Mouse (Mus musculus) limb, embryonic 10.5 days (tissue): ENCODE data around the gene Rab5b. TPM values are rescaled to one million over a fixed set of nuclear protein-coding genes. Genes with fewer than 3 reads are reported as not detected.
A peak's percentile ranks its signal among the peaks of the same experiment; 100 is the strongest.
"Not testable (repeated sequence)": the region's sequence is repeated elsewhere in the genome, so short reads cannot be mapped to it uniquely, and the experiment has no call there.

Experiments
- DNase-seq: peaks from one replicate; pipeline ENCODE4 v3.0.0-alpha.2; 2017; ENCODE audit warnings: low spot score
- H3K27ac ChIP-seq: fragments of 300-500 bp; sonication (generic); 2 replicates; pipeline ENCODE4 v1.5.1; 2016; ENCODE audit warnings: mild to moderate bottlenecking
- H3K27me3 ChIP-seq: fragments of 300-500 bp; sonication (generic); 2 replicates; pipeline ENCODE4 v1.6.1; 2016; ENCODE audit warnings: low read depth, mild to moderate bottlenecking; ENCODE audit not compliant: poor library complexity, severe bottlenecking
- H3K36me3 ChIP-seq: fragments of 300-500 bp; sonication (generic); 2 replicates; pipeline ENCODE4 v1.6.1; 2016; ENCODE audit warnings: mild to moderate bottlenecking, moderate library complexity
- H3K4me1 ChIP-seq: fragments of 300-500 bp; sonication (generic); 2 replicates; pipeline ENCODE4 v1.6.1; 2016
- H3K4me3 ChIP-seq: fragments of 300-500 bp; sonication (generic); 2 replicates; pipeline ENCODE4 v1.5.1; 2016; ENCODE audit warnings: mild to moderate bottlenecking, moderate library complexity
- H3K9me3 ChIP-seq: fragments of 300-500 bp; sonication (generic); replicated peaks from 2 replicates; pipeline ENCODE4 v1.6.1; 2016; ENCODE audit warnings: mild to moderate bottlenecking
- WGBS: fragments of 180-500 bp; shearing (Covaris S2); methylation state at CpG from one replicate; pipeline ENCODE4 v1.1.7; 2016; 5-methylcytosine and 5-hydroxymethylcytosine counted together
- polyA plus RNA-seq: library from polyadenylated mRNA; unstranded; fragments of >200 nt; fragmentation: Nextera tagmentation; extraction: Ambion mirVana; gene quantifications from 2 replicates; pipeline ENCODE4 v1.2.1, GENCODE M21; 2016

Rab5b gene
- polyA plus RNA-seq, 1 experiment from 2014 or later = 68.0 TPM

DNA sequence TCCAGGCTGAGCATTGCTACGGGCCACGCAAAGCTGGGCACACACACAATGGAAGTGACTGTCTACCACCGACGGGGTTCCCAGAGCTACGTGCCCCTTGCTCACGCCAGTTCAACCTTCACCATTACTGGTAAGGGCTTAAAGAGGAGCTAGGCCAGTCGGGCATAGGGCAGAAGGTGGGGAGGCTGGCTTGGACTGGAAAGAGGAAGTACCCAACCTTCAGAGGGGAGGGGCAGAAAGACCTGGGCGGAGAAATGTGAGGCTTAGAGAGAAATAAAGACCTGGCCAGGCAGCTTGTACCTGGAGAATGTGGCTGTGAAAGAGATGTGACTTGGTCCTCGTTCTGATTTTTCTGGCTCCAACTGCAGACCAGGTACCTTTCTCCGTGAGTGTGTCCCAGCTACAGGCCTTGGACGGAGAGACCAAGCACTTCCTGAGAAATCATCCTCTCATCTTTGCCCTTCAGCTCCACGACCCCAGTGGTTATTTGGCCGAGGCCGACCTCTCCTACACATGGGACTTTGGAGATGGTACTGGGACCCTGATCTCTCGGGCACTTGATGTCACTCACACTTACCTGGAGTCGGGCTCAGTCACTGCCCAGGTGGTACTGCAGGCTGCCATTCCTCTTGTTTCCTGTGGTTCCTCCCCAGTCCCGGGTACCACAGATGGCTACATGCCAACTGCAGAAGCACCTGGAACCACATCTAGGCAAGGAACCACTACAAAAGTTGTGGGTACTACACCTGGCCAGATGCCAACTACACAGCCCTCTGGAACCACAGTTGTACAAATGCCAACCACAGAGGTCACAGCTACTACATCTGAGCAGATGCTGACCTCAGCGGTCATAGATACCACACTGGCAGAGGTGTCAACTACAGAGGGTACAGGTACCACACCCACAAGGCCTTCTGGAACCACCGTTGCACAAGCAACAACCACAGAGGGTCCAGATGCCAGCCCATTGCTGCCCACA lies 19.8 kb upstream of the Rab5b start:
- 89% methylated on average over 19 of the region's 19 CpGs for WGBS
- no peaks in the 10 kb centered on the region for H3K27me3 ChIP-seq
- no peak overlapping the region for H3K27ac ChIP-seq
- H3K4me1 ChIP-seq = no peaks in the 10 kb centered on the region
- no peaks in the 10 kb centered on the region for H3K9me3 ChIP-seq
- no peak overlapping the region for H3K4me3 ChIP-seq
- no peak for DNase-seq
- no peaks in the 10 kb centered on the region for H3K36me3 ChIP-seq

DNA sequence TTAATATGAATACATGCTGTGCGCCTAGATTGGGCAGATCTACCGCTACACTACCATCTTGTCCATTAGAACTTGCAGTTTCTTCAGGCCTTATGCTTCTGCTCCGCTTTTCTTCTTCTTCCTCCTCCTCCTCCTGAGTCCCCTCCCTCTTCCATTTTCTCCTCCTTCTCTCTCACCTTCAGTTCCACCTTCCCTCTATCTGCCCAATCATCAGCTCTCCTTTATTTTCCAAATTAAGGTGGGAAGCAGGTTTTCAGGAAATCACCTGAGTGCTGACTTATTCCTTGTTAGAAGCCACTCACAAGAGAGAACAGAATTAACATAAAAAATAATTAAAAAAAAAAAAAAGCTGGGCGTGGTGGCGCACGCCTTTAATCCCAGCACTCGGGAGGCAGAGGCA lies 15.3 kb upstream of the Rab5b start:
- not testable (repeated sequence) for H3K9me3 ChIP-seq

DNA sequence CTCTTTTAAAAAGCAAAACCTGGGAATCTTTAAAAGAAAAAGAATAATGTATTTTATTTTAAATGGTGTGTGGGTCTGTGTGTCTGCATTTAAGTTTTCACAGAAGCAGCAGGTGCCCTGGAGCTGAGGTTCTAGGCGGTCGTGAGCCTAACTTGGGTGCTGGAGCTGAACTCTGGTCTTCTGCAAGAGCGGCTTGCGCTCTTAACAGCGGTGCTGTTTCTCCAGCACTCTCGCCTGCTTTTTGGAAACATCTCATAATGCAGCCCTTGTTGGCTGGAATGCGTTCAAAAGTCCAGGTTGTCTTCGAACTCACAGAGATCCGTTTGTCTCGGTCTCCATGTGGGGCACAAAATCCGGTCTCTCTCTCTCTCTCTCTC lies 9.2 kb upstream of the Rab5b start:
- Histone ChIP-seq H3K27me3 (no peaks in the 10 kb centered on the region), H3K4me3 (peak overlapping the region; percentile 95), H3K4me1 (peaks cover 27% of the 10 kb centered on the region), H3K27ac (peak overlapping the region; percentile 97), H3K9me3 (no peaks in the 10 kb centered on the region), H3K36me3 (peaks cover 32% of the 10 kb centered on the region)
- DNase-seq = peak; percentile 45
- 12% methylated on average over 11 of the region's 11 CpGs for WGBS

More for the DNA sequence above, 15.3 kb upstream of the Rab5b start:
- H3K36me3 ChIP-seq, DNase-seq, H3K4me1 ChIP-seq, H3K4me3 ChIP-seq, H3K27ac ChIP-seq, H3K27me3 ChIP-seq: not testable (repeated sequence)
- 92% methylated on average over 7 of the region's 7 CpGs for WGBS

DNA sequence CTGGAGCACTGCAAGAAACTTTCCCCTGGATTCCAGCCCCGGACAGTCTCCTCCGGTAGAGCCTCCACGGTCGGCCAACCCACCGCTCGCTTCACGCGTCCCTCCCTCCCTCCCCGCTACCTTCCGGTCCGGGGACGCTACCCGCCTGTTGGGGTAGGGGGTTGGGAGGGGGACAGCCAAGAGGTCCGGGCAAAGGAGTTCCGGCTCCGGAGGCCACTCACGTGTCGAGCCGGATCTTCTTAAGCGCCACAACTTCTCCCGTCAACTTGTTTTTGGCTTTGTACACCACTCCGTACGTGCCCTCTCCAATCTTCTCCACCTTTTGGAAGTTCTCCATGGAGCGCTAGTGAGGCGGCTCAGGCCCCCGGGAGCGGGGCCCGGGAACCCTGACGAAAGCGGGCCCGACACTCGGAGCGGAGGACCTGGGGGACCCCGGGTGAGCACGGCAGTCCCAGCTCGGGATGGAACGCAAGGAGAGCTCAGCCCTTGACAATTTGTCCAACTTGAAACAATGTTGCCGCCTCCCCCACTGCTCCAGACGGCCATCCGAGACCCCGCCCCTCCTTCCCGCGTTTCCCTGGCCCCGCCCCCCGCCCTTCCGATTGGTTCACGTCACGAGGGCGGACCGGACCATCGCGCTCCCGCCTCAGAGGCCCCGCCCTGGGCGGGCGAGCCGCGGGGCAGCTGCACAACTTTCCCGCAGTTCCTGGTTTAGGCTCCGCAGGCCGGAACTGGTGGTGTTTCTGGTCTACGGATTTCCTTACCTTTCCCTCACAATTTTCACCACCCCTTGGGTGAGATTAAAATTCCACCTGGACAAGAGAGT lies 8.6 kb upstream of the Rab5b start, which contains the start of gene Cdk2:
Cdk2 (minus strand) TSS at position 541 of the 826 bp plus-strand sequence.
- peak; percentile 97 for DNase-seq
- WGBS = under 1% methylated on average over 62 of the region's 62 CpGs
- peaks cover 27% of the 10 kb centered on the region for H3K4me1 ChIP-seq
- H3K27me3 ChIP-seq = no peaks in the 10 kb centered on the region
- H3K4me3 ChIP-seq = peak within 1 kb of the TSS; percentile 95
- peaks cover 38% of the 10 kb centered on the region for H3K36me3 ChIP-seq
- H3K27ac ChIP-seq = peak within 1 kb of the TSS; percentile 97
- H3K9me3 ChIP-seq = no peaks in the 10 kb centered on the region

DNA sequence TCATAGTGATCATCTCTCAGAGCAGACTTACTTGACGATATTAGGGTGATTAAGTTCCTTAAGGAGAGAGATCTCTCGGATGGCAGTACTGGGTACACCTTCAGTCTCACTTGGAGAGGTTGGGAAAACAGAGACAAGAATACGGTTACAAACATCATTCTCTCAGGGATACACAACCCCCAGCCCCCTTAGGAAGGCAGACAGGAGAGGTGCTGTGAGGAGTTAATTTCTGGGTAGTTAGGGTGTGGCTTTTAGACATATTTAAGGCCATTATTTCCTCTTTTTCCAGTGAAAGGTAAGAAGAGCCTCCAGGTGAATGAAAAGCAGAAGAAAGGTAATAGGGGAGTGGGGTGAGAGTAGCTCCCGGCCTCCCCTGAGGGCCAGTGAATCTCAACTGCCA lies 7.8 kb upstream of the Rab5b start, which contains the start of gene Pmel:
Pmel (plus strand) TSS at position 301 of the 400 bp plus-strand sequence.
- peaks cover 27% of the 10 kb centered on the region for H3K4me1 ChIP-seq
- H3K4me3 ChIP-seq = peak within 1 kb of the TSS; percentile 95
- H3K27ac ChIP-seq = peak within 1 kb of the TSS; percentile 97
- peaks cover 46% of the 10 kb centered on the region for H3K36me3 ChIP-seq
- H3K27me3 ChIP-seq = no peaks in the 10 kb centered on the region
- H3K9me3 ChIP-seq = no peaks in the 10 kb centered on the region
- DNase-seq = no peak
- 22% methylated on average over 4 of the region's 4 CpGs for WGBS

DNA sequence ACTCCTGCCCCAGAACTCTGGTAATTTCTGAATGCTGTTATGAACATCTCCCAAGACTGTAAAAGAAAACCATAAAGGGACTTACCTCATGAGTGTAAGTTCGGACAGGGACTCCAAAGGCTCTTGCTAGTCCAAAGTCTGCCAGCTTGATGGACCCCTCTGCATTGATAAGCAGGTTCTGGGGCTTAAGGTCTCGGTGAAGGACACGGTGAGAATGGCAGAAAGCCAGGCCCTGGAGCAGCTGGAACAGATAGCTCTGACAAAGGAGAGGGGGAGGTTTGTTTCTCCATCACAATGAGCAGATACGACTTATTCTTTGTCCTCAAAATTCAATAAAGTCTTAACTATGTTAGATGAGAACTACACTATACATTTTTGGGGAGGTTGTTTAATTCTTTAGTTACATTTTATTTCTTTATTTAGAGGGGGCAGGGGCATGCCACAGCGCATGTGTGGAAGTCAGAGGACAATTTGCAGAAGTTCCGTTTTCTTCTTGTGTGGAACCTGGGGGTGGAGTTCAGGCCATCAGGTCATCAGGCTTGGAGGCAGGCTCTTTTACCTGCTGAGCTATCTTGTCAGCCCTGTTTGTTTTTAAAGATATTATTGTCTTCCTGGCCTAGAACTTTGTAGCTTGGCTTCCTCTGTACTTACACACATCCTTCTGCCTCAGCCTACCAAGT lies 6.4 kb upstream of the Rab5b start:
- 94% methylated on average over 6 of the region's 6 CpGs for WGBS
- Histone ChIP-seq H3K27ac (no peak overlapping the region), H3K4me1 (peaks cover 27% of the 10 kb centered on the region), H3K27me3 (no peaks in the 10 kb centered on the region), H3K9me3 (no peaks in the 10 kb centered on the region), H3K36me3 (peaks cover 59% of the 10 kb centered on the region), H3K4me3 (no peak overlapping the region)
- DNase-seq = no peak

DNA sequence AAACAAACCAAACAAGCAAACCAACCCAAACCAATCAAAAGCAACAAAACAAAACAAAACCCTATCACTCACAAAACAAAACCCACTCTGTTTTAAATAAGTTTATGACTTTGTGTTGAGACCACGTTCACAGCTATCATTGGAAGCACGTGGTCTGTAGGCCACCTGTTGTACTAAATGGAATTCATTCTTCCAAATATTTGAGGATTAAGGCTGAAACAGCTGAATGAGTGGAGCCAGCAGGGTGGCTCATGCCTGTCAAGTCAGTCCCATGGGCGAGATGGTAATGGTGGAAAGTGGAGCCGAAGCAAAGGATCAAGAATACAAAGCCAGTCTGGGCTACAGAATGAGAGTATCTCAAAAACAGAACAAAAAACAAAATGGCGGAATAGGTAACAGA lies 4.6 kb upstream of the Rab5b start:
- WGBS = 96% methylated on average over 5 of the region's 5 CpGs
- no peaks in the 10 kb centered on the region for H3K27me3 ChIP-seq

DNA sequence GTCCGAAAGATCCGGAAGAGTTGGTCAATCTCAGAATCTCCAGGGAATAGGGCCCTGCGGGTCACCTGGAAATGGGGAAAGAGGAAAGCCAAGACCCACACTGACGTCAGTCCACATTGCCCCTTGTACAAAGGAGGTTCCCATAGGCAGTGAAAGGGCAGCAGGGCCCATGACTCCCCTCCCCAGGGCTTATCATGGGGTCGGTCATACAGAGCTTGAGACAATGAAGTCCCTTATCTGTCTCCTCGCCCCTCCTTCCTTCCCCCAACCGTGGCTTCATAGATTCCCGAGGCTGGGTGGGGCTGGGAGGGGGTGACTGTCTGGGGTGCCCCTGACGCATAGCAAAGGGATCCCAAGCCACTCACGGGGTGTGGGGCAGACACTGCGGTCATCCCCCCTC lies 3.5 kb upstream of the Rab5b start:
- no peak overlapping the region for H3K27ac ChIP-seq
- DNase-seq = no peak
- no peaks in the 10 kb centered on the region for H3K27me3 ChIP-seq
- no peaks in the 10 kb centered on the region for H3K9me3 ChIP-seq
- H3K4me3 ChIP-seq = no peak overlapping the region
- H3K4me1 ChIP-seq = peaks cover 30% of the 10 kb centered on the region
- 88% methylated on average over 11 of the region's 11 CpGs for WGBS
- peaks cover 61% of the 10 kb centered on the region for H3K36me3 ChIP-seq

More for the DNA sequence above, 4.6 kb upstream of the Rab5b start:
- DNase-seq = no peak
- Histone ChIP-seq H3K4me1 (peaks cover 30% of the 10 kb centered on the region), H3K27ac (no peak overlapping the region), H3K4me3 (no peak overlapping the region), H3K9me3 (no peaks in the 10 kb centered on the region), H3K36me3 (peaks cover 61% of the 10 kb centered on the region)

DNA sequence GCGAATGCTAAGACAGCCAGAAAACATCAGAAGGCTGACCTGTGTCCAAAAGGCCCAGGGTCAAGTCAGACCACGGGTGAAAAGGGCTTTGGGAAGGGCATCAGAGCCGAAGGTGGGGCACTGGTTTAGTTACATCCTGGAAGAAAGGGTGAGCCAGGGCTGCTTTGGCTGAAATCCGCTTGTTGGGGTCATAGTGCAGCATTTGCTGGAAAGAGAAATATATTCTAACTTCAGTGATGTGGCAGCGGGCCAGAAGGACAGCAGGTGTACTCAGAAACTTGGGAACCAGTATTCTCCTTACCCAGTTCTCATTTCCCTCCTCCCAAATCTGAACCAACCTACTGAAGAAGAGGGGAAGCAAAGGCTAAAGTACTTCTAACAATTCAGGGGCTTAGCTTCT lies 2.9 kb upstream of the Rab5b start:
- H3K27me3 ChIP-seq = no peaks in the 10 kb centered on the region
- H3K36me3 ChIP-seq = peaks cover 61% of the 10 kb centered on the region
- WGBS = 91% methylated on average over 5 of the region's 5 CpGs
- H3K4me1 ChIP-seq = peaks cover 29% of the 10 kb centered on the region
- no peak overlapping the region for H3K27ac ChIP-seq
- no peaks in the 10 kb centered on the region for H3K9me3 ChIP-seq
- no peak for DNase-seq
- no peak overlapping the region for H3K4me3 ChIP-seq

DNA sequence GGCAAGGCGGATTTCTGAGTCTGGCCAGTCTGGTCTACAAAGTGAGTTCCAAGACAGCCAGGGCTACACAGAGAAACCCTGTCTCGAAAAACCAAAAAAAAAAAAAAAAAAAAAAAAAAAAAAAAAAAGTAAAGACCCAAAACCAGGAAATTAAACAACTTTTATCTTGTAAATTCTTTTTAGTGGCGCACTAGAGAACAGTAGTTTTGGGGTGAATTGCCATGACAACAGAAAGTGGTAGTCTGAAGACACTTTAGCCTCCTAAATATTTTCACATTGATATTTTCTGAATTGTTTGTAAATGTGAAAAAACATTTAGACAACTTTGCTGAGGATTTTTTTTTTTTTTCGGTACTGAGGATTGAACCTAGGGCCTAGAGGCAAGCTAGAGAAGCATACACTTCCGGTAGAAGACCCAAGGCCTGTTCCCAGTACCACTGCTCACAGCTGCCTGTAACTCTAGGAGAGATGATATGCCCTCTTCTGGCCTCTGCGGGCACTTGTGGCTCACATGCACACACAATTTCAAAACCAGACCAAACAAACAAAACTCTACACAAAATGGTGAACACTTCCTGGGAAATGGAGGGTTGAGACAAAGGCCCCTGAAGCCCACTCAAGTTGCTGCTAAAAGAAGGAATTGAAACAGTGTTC lies 1.1 kb upstream of the Rab5b start:
- WGBS = 90% methylated on average over 6 of the region's 6 CpGs
- Histone ChIP-seq H3K9me3 (no peaks in the 10 kb centered on the region), H3K27me3 (no peaks in the 10 kb centered on the region), H3K4me1 (peaks cover 15% of the 10 kb centered on the region), H3K36me3 (peaks cover 55% of the 10 kb centered on the region), H3K4me3 (no peak overlapping the region; the same call in 1 of the 2 replicates), H3K27ac (peak overlapping the region; percentile 96; the same call in 1 of the 2 replicates)
- no peak for DNase-seq

DNA sequence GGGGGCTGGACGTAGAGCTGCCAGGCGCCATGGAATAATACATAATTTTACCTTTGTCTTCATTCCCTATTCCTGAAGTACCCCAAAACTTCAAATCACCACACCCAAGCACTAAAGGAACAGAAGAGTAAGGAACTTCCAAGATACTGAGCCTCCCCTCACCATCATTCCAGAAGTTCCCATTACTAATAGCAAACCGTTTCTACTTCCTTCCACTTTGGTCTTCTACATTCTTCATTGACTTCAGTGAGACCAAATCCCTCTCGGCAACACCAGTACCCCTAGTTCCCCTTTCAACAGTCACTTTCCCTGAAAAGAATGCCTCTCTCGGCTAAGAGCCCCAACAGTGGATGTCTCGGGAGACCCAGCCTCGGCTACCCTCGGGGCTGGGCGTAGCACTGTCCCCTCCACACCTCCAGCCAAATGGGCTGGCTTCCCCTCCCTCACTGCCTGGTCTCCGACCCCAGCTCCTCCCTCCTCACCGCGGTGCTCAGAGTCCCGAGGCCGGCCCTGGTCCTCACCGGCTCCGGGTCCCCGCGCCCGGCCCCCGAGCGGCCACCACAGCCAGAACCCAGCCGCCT lies 563 bp downstream of the Rab5b start:
- Histone ChIP-seq H3K27ac (peak overlapping the region; percentile 96), H3K9me3 (no peaks in the 10 kb centered on the region), H3K36me3 (peaks cover 43% of the 10 kb centered on the region), H3K4me1 (peaks cover 15% of the 10 kb centered on the region; the same call in 1 of the 2 replicates), H3K4me3 (peak overlapping the region; percentile 94), H3K27me3 (no peaks in the 10 kb centered on the region)
- 3% methylated on average over 22 of the region's 22 CpGs for WGBS
- no peak for DNase-seq
